Mouse (Mus musculus): ENCODE measurements around the gene Cep83.

Gene Cep83

DNA sequence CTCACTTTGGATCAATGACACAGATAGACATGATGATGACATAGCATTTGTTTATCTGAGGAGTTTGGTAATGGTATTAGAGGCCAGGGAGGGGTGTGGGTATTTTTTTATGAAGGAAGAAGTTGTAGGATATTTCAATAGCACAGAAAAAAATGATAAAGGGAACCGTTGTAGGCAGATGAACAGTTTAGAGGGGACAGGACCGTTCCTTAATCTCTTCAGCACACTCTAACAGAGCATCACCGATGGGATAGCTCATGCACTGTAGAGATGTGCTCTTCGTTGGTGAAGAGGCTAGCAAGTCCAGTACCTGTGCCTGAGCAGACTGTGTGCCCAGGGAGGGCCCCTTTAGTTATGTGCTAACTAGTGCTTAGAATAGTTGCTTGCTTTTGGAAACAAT is 90.9 kb downstream of the Cep83 start:
- DNase-seq (ENCODE audit: low read depth, low spot score) = no peak

DNA sequence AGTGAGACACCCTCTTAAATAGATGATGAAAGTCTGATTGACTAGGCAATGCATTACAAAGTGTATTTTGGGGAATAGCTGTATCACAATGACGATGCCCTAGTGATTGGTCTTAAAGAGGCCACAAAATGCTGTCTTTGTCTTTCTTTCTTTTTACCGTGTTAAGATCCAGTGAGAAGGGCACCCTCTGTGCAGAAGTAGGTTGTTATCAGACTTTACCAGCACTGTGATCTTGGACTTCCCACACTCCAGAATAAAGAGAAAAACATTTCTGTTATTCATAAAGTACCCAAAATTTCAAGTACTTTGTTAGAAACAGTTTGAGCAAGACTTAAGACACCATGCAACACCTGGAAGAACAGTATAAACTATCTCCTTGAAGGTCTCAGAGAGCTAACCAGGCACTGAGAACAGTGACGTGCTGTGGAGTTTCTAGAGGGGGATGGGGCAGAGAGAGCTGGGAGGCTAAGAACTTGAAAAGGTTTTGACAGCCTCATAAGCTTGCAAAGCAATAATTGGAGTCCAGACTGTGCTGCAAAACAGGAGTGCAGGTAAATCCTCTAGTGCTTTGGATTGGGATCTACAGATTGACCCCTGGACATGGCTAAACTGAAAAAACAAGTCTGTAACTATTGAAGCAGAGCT is 92.3 kb downstream of the Cep83 start:
- DNase-seq (ENCODE audit: low read depth, low spot score) = no peak

DNA sequence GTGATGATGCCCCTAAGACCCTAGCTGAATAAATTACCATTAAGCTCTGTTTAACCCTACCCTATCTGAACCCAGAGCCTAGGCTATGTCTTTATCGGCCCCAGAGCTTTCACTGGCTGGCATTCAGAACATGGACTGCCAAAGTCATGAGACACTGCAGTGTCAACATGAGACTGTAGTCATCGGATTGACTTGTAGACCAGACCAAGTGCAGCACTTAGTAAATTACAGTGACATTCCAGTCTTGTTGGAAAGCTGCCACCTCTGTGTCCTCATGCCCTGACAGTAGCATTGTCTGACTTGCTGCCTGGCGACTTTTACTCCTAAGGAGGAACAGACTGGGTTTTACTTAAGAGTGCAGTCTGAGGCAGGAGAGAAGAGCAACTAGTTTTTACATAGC is 100.8 kb downstream of the Cep83 start:
- peak; percentile 17 for DNase-seq (ENCODE audit: low read depth, low spot score)

DNA sequence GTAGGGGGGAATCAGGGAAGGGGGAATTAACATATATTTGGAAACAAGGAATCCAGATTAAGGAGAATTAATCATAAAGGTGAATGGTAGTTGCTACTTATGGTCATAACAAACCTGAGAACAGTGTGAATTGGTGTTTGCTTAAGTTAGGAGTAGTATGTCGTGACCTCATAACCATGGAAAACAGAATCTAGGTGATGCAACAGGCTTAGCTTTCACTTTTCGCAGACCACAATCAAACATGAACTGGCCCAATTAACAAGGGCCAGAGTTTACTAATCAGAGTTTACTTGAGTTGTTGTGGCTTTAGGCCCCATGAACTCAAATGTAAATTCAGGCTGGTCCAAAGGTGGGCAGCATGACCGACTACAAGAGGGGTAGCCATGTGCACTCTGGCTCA is 105.5 kb downstream of the Cep83 start:
- DNase-seq (ENCODE audit: low read depth, low spot score) = no peak

DNA sequence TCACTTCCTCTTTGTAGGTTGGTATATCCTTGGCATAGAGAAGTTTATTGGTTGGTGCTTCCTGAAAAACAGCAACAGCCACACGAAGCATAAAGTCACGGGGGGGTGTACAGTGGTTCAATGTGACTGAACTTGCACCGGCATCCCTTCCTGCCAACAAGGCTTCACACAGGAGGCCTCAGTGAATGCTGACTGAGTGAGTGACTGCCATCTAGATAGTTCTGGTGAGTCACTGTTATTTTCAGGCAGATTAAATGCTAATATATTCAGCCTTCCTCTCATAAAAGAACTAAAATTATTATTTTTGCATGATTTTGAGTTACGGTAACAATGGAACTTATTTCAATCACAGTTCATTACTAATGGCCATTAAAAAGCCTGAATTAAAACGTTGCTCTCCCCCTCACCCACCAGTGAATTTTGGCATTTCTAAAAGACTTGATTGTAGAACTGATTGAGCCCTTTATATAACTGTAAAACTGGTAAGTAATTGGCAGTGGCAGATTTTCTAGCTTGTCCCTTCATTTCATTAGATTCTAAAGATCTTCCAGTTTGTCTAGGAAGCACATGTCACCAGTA is 106.3 kb downstream of the Cep83 start:
- DNase-seq (ENCODE audit: low read depth, low spot score) = no peak

DNA sequence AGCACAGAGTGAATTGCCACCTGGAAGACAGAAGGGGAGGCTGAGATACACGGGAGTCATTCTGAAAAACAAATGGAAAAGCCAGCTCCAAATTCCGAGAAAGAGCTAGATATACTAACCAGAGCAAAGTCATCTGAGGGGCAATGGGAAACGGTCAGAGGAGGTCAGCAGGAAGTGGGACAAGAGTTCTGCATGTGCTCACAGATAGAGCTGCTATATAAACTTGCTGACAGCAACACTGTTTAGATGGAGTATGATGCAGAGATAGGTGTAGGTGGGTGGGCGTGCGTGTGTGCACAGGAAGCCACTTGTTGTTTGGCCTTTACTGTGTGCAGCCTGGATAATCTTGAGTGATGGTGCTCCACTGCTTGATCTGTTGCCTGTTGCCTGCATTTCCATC is 109.7 kb downstream of the Cep83 start:
- no peak for DNase-seq (ENCODE audit: low read depth, low spot score)

DNA sequence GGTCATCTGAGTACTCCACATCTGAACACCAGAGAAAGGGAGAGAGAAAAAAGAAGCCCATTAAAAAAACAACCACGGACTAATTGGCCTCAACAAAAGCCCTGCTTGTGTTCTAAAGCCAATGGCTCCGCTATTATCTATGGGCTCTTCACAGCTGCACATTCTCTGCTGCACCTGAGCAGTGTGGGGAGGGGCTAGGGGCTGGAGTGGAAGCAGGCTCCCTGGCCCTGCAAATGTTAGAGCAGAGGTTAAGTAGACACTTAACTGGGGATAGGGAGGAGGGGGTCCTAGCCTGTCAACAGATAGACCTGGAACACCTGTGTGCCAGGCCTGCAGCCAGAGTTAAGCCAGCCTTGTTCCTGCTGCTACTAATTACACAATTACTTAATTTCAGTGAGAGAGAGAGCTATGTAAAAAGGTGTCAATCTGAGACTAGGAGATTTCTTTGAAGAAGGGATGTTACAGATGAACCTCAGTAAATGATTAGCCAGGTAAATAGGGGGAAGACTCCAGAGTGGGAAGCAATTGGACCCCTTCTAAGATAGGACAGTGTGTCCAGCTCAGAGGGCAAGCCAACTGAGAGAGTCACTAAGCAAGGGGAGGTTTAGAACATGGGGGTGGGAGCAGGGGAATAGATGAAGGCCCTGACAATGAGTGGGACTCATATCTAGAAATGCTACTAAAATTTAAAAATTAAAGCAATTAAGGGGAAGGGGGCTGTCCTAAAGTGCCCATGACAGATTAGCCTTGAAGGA is 111.2 kb downstream of the Cep83 start:
- no peak for DNase-seq (ENCODE audit: low read depth, low spot score)

DNA sequence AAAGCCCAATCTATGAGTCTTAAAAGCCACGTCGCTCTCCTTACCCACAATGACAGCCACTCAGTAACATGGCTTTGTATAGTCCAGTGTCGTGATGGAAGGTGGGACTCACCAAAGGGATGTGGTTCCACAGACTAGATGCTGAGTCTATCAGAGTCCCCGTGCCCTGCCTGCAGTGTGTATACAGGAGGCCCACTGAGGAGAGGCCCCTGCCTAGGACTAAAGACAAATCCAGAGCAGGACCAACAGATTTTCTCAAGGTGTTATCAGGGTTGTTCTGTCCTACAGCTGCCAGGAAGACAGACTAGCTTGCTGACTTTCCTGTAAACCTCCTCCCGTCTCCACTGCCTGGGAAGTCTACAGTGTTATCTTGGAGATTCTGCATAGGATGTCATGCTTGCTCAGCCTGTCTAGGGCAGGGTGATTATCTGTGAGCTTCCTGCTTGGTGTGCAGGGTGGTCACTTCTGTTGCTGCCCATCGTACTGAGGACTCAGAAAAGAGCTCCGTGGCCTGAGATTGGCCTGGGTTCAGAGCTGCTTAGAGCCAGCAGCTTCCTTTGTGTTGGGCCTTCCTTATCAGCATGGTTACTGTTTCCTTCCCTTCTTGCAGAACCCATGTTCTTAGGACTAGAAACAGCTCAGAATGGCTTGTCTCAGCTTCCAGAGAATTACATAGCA is 112.4 kb downstream of the Cep83 start:
- DNase-seq (ENCODE audit: low read depth, low spot score) = no peak

DNA sequence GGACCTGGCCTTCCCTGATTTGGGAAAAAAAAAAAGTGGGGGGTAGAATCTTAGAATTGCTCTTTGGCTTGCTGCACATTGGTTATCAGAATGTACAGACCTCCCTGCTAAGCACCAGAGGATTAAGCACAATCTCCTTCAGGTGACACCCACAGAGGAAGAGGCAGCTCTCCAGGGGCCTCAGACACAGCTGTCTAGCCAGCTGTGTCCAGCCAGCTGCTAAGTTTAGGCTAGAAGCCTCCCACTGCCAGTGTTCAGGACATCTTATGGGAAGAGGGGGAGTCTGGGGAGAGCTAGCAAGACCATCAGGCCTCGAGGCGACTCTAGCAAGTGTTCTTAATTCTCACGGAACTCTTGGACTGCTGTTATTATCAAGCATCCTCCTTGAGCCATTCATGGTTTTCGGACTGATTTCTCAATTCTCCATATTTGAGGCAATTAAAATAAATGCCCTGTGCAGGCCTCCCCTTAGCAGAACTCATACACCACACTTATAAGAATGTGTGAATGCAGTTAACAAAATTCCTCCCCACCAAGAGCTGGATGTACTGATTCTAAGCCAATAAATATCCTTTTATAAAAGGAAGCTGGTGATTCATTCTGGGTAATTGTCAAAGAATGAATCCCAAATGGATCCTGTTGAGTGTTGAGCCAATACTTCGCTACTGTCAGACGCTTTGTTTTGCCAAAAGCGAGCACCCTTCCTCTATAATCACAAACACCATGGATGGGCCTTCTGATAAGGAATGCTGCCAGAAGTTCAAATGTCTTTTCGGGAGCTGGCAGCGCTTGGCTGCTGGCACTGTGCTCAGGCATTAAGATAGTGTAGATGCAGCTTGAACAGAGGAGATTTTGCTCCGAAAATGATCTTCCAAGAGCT is 115.8 kb downstream of the Cep83 start:
- peak; percentile 13 for DNase-seq (ENCODE audit: low read depth, low spot score)

DNA sequence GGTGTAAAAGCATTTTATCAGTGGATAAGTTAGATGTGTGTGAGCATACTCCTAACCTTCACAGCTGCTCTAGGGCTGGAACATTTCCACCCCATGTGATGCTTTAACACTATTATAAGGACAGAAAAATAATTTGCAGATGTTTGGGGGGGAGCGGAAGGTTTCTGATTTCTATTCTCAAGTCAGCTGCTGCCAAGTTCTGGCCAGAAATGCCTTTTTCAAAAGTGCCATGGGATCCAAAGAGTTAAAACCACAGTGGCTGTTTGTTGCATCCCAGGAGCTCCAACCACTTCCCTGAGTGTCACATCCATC is 116.4 kb downstream of the Cep83 start:
- DNase-seq (ENCODE audit: low read depth, low spot score) = no peak

DNA sequence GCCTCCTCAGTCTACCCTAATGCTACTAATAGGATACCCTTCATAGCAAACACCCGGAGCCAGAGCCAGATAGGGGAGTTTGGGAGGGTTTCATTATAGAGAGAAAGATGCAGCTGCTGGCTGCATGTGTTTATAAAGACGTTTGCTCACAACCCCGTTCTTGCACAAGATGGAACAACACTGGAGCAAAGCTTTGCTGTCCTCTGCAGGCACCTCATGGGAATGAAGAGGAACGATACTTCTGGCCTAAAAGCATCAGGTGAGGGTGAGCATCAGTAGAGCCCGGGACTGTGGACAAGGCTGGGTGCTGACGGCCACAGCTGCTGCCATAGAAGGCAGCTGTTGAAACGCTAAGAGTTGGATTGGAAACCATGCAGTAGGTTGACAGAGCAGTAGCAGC is 118.9 kb downstream of the Cep83 start:
- no peak for DNase-seq (ENCODE audit: low read depth, low spot score)

DNA sequence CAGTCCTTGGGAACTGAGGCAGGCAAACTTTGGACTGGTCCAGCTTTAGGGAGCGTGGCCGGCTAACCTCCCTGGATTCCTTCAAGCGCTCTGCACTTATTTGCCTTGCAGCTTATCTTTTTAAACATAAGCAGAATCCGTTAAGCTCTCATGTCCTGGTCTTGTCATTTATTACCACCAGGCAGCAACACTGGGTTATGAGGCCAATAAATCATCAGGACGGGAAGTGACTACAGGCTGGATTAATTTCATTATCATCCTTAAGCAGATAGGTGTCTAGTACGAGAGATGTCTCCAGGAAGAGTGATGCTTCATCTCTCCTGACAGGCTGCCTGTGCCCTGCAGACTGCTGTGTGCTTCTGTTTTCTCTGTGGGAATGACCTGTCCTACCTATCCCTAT is 119.8 kb downstream of the Cep83 start:
- no peak for DNase-seq (ENCODE audit: low read depth, low spot score)

DNA sequence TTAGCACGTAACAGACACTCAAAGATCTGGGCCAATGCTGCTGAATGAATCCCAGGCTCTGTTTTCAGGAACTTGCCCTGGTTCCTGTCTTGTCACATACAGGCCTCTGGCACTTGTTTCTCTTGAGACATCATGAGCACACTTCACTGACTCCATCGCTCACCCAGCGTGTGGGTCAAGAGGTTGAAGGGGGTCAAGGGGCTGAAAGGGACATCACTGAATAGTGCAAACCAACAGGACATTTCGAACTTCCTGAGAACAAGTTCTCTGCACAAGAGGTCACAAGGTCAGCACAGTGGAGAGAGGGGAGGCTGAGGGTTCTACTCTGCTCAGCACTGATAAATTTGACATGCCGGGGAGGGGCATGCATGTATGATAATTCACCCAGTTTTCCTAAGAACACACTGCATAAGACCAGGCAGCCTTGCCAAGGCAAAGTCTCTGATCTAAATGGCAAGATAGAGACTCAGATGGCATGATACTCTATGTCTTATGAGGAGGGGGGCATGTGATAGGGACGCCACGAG is 121.6 kb downstream of the Cep83 start:
- no peak for DNase-seq (ENCODE audit: low read depth, low spot score)

DNA sequence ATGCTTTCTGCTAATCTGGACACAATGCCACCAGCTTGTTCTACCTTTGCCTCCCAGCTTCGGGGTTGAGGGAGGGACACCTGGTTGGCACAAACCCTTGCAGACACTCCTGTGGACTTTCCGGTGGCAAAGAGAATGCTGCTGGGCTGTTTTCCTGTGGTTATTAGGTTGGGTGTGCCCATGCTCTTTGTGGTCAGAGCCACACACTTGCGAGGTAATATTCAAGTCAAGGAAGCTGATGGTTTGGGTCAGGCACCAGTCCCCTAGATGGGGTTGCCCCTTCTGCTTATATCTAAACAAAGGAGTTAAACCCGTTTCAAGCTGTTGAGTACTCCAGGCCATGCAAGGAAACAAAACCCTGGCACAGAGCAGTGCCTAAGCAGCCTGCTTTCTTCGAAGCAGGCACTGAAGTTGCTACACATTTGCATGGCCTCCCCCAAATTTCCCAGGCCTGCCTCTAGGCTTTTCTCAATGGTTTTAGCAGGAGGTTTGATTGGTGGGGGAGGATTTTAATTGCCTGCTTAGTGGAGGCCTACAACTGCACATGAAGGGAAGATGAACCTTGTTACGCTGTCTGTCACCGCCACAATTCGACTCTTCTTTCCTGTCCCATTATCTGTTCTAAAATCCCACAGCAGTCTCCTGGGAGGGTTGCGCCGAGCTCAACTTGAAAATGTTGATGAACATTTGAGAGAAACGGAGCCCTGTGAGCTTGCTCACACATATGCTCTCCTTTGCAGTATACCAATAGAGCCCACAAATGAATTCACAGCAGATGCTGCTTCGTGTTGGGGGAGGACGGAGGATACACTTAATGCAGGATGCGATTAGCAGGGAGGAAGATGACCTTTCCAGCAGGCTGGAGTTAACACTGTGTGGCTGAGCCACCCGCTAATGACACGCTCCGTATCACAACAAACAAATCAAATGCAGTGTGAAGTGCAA is 123.7 kb downstream of the Cep83 start:
- no peak for DNase-seq (ENCODE audit: low read depth, low spot score)

DNA sequence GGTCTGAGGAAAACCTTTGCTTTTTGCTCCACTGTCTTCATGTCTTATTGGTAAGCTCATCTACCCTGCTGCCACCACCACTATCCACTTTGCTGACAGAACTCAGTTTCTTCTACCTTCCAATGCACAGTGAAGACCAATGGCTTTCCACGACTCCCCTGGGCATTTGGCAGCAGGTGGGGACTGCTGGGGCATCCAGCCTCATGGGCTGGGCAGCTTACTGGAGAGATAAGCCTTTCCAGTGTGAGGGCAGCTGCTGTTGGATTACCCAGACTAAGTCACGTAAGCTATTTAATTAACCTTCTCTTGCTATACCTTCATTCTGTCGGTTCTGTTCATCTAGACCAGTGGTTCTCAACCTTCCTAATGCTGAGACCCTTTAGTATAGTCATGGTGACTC is 129.7 kb downstream of the Cep83 start:
- DNase-seq (ENCODE audit: low read depth, low spot score) = no peak

DNA sequence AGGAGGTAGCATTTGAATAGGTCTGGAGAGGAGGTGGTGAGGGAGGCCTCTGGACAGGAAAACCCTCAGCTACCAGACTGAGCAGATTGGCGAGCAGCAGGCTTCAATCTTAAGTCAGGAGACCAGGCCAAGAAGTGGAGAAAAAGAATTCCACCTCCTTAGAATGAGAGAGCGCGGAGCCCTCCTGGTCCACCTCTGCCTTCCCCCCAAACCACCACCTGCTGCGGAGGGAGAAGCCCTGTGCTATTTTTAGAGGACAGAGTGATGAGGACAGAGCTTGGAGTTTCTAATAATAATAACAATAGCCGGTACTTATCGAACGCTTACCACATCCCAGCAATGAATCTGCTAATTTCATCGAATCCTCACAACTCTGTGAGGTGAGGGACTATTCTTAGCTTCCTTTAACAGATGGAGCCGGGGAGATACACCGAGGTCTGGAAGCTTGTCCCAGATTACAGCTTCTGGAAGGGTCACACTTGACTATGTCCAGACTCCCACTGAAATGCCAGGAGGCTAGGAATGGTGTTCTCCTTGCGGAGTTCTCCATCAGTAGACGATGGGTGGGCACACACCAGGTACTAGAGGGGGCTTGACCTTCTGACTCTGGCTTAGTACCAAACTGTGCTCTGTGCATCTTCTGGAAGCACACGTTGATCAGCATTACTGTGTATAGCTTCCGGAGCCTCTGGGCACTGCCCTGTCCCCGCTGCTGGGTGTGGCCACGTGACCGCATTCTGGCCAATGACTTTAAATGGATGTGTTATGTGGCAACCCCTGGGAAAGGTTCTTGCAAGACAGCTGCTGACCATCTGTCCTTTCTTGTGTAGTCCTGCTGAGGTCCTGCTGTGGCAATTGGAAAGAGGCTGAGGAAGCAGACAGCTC is 130.6 kb downstream of the Cep83 start:
- no peak for DNase-seq (ENCODE audit: low read depth, low spot score)

DNA sequence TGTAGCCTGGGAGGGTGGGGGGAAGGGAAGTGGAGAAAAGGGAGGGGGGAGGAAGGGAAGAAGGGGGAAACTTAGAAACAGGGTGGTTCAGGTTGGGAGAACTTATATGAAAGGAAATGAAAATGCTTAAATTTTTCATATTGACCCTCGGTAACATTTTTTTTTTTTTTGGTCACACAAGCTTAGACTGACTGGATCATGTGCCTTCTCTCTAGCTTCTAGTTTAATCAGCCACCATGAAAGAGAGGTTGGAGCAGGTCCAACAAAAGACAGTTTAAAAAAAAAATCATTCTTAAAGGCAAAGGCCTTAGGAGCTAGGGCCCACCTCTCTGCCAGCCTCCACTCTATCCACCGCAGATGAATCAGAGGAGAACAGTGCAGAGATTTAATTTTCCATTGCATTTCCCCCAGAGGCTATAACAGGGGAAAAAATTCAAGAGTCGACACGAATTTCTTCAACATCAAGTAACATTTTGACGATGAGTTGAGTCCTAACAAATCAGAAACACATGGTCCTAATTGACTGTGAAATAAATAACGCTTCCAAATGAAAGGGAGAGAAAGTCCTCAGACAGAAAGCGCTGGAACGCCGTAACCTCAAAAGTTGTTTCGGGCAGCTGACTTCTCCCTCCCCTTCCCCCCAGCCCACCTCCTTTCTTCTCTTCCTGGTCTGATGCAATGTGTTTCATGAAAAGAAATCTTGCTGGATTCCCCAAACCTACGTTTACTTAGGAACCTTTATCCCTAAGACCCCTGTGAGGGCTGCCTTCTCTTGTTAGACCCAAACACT is 135.7 kb downstream of the Cep83 start:
- peak; percentile 79 for DNase-seq (ENCODE audit: low read depth, low spot score)

DNA sequence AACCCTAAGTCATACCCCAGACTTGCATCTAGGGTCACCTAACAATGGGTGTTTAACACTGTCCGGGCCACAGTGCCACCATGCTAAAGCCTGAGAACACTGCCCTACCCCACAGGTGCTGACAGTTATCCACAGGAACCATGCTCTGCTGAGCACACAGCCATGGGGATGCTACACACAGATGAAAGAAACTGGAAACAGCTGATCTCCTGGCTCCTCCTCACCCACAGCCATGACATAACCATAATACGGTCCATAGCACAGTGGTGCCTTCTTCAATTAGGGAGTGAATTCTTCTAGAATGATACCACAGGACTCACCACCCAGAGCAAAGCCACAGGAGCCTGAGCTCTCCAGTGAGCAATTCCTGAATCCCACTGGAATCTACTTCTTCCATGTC is 137.5 kb downstream of the Cep83 start:
- no peak for DNase-seq (ENCODE audit: low read depth, low spot score)

DNA sequence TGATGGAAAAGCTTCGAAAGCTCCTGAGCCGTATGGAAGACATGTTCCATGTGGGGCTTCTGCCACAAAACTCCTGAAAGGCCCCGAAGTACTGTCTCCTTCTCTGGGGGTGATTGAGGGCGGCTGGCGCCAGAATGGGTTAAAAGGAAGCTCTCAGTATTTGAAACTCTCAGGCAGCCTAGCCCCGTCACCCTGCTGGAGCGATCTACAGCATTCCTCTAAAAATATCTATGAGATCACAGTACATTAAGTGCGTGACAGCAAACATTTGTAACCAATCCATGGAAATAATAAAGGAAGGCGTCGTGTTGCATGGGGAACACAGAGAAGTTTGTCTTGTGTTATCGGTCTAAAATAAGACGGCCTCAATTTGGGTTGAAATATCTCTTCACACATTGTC is 138.0 kb downstream of the Cep83 start:
- no peak for DNase-seq (ENCODE audit: low read depth, low spot score)
